Mouse (Mus musculus) gonadal fat pad, adult 2 months (tissue): Measurements from ENCODE around the gene Olfr543. TPM values are rescaled to one million over a fixed set of nuclear protein-coding genes. Genes with fewer than 3 reads are reported as not detected.

Experiments used
- DNase-seq: peaks from one replicate; pipeline ENCODE4 v3.0.0-alpha.2; 2012; ENCODE audit warnings: low read depth
- polyA plus RNA-seq: library from polyadenylated mRNA; depleted of rRNA; stranded (reverse); fragments of >200 nt; gene quantifications from 2 replicates; pipeline ENCODE4 v1.2.3, GENCODE M21; 2012; rRNA removed

Olfr543 gene
- polyA plus RNA-seq, 1 experiment, result 2.4 TPM

GRCm38 (mm10) chr7:102476601-102477000, 4.9 kb downstream of the Olfr543 start:
- DNase-seq, result no peak

- DNase-seq, result no peak
Observed at GRCm38 (mm10) chr7:102472675-102473074, 8.8 kb downstream of the Olfr543 start.

- DNase-seq, result no peak
Observed at GRCm38 (mm10) chr7:102467566-102467965, 13.9 kb downstream of the Olfr543 start.

- DNase-seq, result no peak
Observed at GRCm38 (mm10) chr7:102458618-102459380, 22.7 kb downstream of the Olfr543 start.

GRCm38 (mm10) chr7:102446438-102446837, 35.0 kb downstream of the Olfr543 start:
- DNase-seq, result no peak

- no peak for DNase-seq
Observed at GRCm38 (mm10) chr7:102444301-102444700, 37.2 kb downstream of the Olfr543 start.

- no peak for DNase-seq
Observed at GRCm38 (mm10) chr7:102442432-102442831, 39.0 kb downstream of the Olfr543 start.

GRCm38 (mm10) chr7:102441657-102442391, 39.7 kb downstream of the Olfr543 start, which contains the start of gene Rrm1:
TSS of gene Rrm1 (plus strand) at chr7:102441695.
- peak; percentile 84 for DNase-seq

- no peak for DNase-seq
Observed at GRCm38 (mm10) chr7:102440822-102441656, 40.4 kb downstream of the Olfr543 start.

GRCm38 (mm10) chr7:102434344-102434743, 47.1 kb downstream of the Olfr543 start:
- no peak for DNase-seq

Other genes with a start within 250 kb of the Olfr543 start
- 47.5 and 55.5 TPM in 2 replicates for gene Rhog, start 225.6 kb downstream of the Olfr543 start, polyA plus RNA-seq
- 58.3 and 64.5 TPM in 2 replicates for gene Stim1, start 213.9 kb downstream of the Olfr543 start, polyA plus RNA-seq
- 13.2 and 13.8 TPM in 2 replicates for gene Rrm1, start 40.0 kb downstream of the Olfr543 start, polyA plus RNA-seq
- gene Olfr544, start 6.6 kb upstream of the Olfr543 start, polyA plus RNA-seq, result not detected in 2 replicates
- gene Olfr545, start 17.9 kb upstream of the Olfr543 start, polyA plus RNA-seq, result not detected in 2 replicates
- not detected in 2 replicates for gene Olfr547, start 53.1 kb upstream of the Olfr543 start, polyA plus RNA-seq
- gene Olfr548-ps1, start 59.2 kb upstream of the Olfr543 start, polyA plus RNA-seq, result not detected in 2 replicates
- not detected in 2 replicates for gene Olfr549, start 68.2 kb upstream of the Olfr543 start, polyA plus RNA-seq
- gene Trim21, start 83.8 kb upstream of the Olfr543 start, polyA plus RNA-seq, result 5.4 and 6.4 TPM in 2 replicates
- gene Olfr550, start 89.8 kb upstream of the Olfr543 start, polyA plus RNA-seq, result 0.20 and 0.45 TPM in 2 replicates
- gene Olfr551, start 110.2 kb upstream of the Olfr543 start, polyA plus RNA-seq, result not detected in 2 replicates
- gene Olfr552, start 116.1 kb upstream of the Olfr543 start, polyA plus RNA-seq, result not detected in 2 replicates
- not detected in 2 replicates for gene Olfr553, start 136.5 kb upstream of the Olfr543 start, polyA plus RNA-seq
- not detected in 2 replicates for gene Olfr554, start 156.8 kb upstream of the Olfr543 start, polyA plus RNA-seq
- gene Olfr555, start 177.1 kb upstream of the Olfr543 start, polyA plus RNA-seq, result not detected in 2 replicates
- gene Olfr556, start 183.2 kb upstream of the Olfr543 start, polyA plus RNA-seq, result not detected in 2 replicates
- 37.4 and 42.2 TPM in 2 replicates for gene Trim68, start 205.6 kb upstream of the Olfr543 start, polyA plus RNA-seq
- gene Olfr557, start 214.2 kb upstream of the Olfr543 start, polyA plus RNA-seq, result not detected in 2 replicates
- gene Olfr558, start 220.5 kb upstream of the Olfr543 start, polyA plus RNA-seq, result 2.6 and 3.6 TPM in 2 replicates
- gene Olfr33, start 237.4 kb upstream of the Olfr543 start, polyA plus RNA-seq, result not detected in 2 replicates
- not detected in 2 replicates for gene Olfr559, start 245.8 kb upstream of the Olfr543 start, polyA plus RNA-seq